Mouse (Mus musculus): ENCODE measurements at regions not wholly inside any gene's neighbourhood (a gene's known extent, or its start where the extent isn't known, plus 50 kb on each side); places are given as distances from the start of the nearest gene placed in this dataset.

- TF ChIP-seq POLR2A (IDR thresholded peaks at IDR 0.05; ENCODE audit: borderline replicate concordance, control insufficient read depth, low read depth, low read length) (no peak), CTCF (IDR thresholded peaks at IDR 0.05; ENCODE audit: control insufficient read depth, insufficient read depth, low read length) (no peak)
- Histone ChIP-seq H3K4me1 (ENCODE audit: control insufficient read depth, insufficient read depth, low read length) (no peaks in the 10 kb centered on the region), H3K27ac (ENCODE audit: control insufficient read depth, insufficient read depth, low read depth, low read length, poor library complexity) (no peak overlapping the region), H3K4me3 (replicated peaks; ENCODE audit: control insufficient read depth, low read depth, low read length) (no peak overlapping the region)
- 83% methylated on average over 3 of the region's 3 CpGs for WGBS
Measured at GRCm38 (mm10) chr7:117943435-117943834, 172.6 kb downstream of the Rps15a start.

GRCm38 (mm10) chr7:117939618-117940017, 176.4 kb downstream of the Rps15a start:
- no peak overlapping the region for H3K27ac ChIP-seq (ENCODE audit: control insufficient read depth, insufficient read depth, low read depth, low read length, poor library complexity)
- TF ChIP-seq CTCF (IDR thresholded peaks at IDR 0.05; ENCODE audit: control insufficient read depth, insufficient read depth, low read length) (no peak), POLR2A (IDR thresholded peaks at IDR 0.05; ENCODE audit: borderline replicate concordance, control insufficient read depth, low read depth, low read length) (no peak)
- H3K4me3 ChIP-seq (replicated peaks; ENCODE audit: control insufficient read depth, low read depth, low read length), result no peak overlapping the region
- no peaks in the 10 kb centered on the region for H3K4me1 ChIP-seq (ENCODE audit: control insufficient read depth, insufficient read depth, low read length)
- WGBS, result 79% methylated on average over 7 of the region's 7 CpGs

GRCm38 (mm10) chr7:117934908-117935307, 181.1 kb downstream of the Rps15a start:
- TF ChIP-seq POLR2A (IDR thresholded peaks at IDR 0.05; ENCODE audit: borderline replicate concordance, control insufficient read depth, low read depth, low read length) (no peak), CTCF (IDR thresholded peaks at IDR 0.05; ENCODE audit: control insufficient read depth, insufficient read depth, low read length) (no peak)
- WGBS, result 66% methylated on average over 3 of the region's 3 CpGs
- Histone ChIP-seq H3K4me3 (replicated peaks; ENCODE audit: control insufficient read depth, low read depth, low read length) (no peak overlapping the region), H3K4me1 (ENCODE audit: control insufficient read depth, insufficient read depth, low read length) (no peaks in the 10 kb centered on the region), H3K27ac (ENCODE audit: control insufficient read depth, insufficient read depth, low read depth, low read length, poor library complexity) (no peak overlapping the region)

- H3K4me1 ChIP-seq (ENCODE audit: control insufficient read depth, insufficient read depth, low read length), result no peaks in the 10 kb centered on the region
- H3K4me3 ChIP-seq (replicated peaks; ENCODE audit: control insufficient read depth, low read depth, low read length), result no peak overlapping the region
- no peak overlapping the region for H3K27ac ChIP-seq (ENCODE audit: control insufficient read depth, insufficient read depth, low read depth, low read length, poor library complexity)
- TF ChIP-seq POLR2A (IDR thresholded peaks at IDR 0.05; ENCODE audit: borderline replicate concordance, control insufficient read depth, low read depth, low read length) (no peak), CTCF (IDR thresholded peaks at IDR 0.05; ENCODE audit: control insufficient read depth, insufficient read depth, low read length) (no peak)
- WGBS, result 73% methylated on average over 12 of the region's 12 CpGs
Measured at GRCm38 (mm10) chr7:117931234-117931895, 184.6 kb downstream of the Rps15a start.

- Histone ChIP-seq H3K4me3 (replicated peaks; ENCODE audit: control insufficient read depth, low read depth, low read length) (no peak overlapping the region), H3K27ac (ENCODE audit: control insufficient read depth, insufficient read depth, low read depth, low read length, poor library complexity) (no peak overlapping the region), H3K4me1 (ENCODE audit: control insufficient read depth, insufficient read depth, low read length) (no peaks in the 10 kb centered on the region)
- WGBS, result 87% methylated on average over 9 of the region's 9 CpGs
- TF ChIP-seq CTCF (IDR thresholded peaks at IDR 0.05; ENCODE audit: control insufficient read depth, insufficient read depth, low read length) (no peak), POLR2A (IDR thresholded peaks at IDR 0.05; ENCODE audit: borderline replicate concordance, control insufficient read depth, low read depth, low read length) (no peak)
Measured at GRCm38 (mm10) chr7:117930392-117930791, 185.6 kb downstream of the Rps15a start.

- Histone ChIP-seq H3K4me3 (replicated peaks; ENCODE audit: control insufficient read depth, low read depth, low read length) (no peak overlapping the region), H3K27ac (ENCODE audit: control insufficient read depth, insufficient read depth, low read depth, low read length, poor library complexity) (no peak overlapping the region), H3K4me1 (ENCODE audit: control insufficient read depth, insufficient read depth, low read length) (no peaks in the 10 kb centered on the region)
- 42% methylated on average over 1 of the region's 1 CpGs for WGBS
- no peak for TF ChIP-seq CTCF (IDR thresholded peaks at IDR 0.05; ENCODE audit: control insufficient read depth, insufficient read depth, low read length)
- TF ChIP-seq POLR2A (IDR thresholded peaks at IDR 0.05; ENCODE audit: borderline replicate concordance, control insufficient read depth, low read depth, low read length), result no peak
Measured at GRCm38 (mm10) chr7:117926396-117926795, 189.6 kb downstream of the Rps15a start.

- H3K27ac ChIP-seq (ENCODE audit: control insufficient read depth, insufficient read depth, low read depth, low read length, poor library complexity), result no peak overlapping the region
- TF ChIP-seq POLR2A (IDR thresholded peaks at IDR 0.05; ENCODE audit: borderline replicate concordance, control insufficient read depth, low read depth, low read length) (no peak), CTCF (IDR thresholded peaks at IDR 0.05; ENCODE audit: control insufficient read depth, insufficient read depth, low read length) (no peak)
- no peaks in the 10 kb centered on the region for H3K4me1 ChIP-seq (ENCODE audit: control insufficient read depth, insufficient read depth, low read length)
- H3K4me3 ChIP-seq (replicated peaks; ENCODE audit: control insufficient read depth, low read depth, low read length), result no peak overlapping the region
Measured at GRCm38 (mm10) chr7:117922270-117922669, 193.7 kb downstream of the Rps15a start.

GRCm38 (mm10) chr7:117918206-117918995, 197.6 kb downstream of the Rps15a start:
- Histone ChIP-seq H3K4me3 (replicated peaks; ENCODE audit: control insufficient read depth, low read depth, low read length) (no peak overlapping the region), H3K27ac (ENCODE audit: control insufficient read depth, insufficient read depth, low read depth, low read length, poor library complexity) (no peak overlapping the region), H3K4me1 (ENCODE audit: control insufficient read depth, insufficient read depth, low read length) (no peaks in the 10 kb centered on the region)
- no peak for TF ChIP-seq CTCF (IDR thresholded peaks at IDR 0.05; ENCODE audit: control insufficient read depth, insufficient read depth, low read length)
- no peak for TF ChIP-seq POLR2A (IDR thresholded peaks at IDR 0.05; ENCODE audit: borderline replicate concordance, control insufficient read depth, low read depth, low read length)
- 85% methylated on average over 10 of the region's 10 CpGs for WGBS

Measured in bone marrow, adult 2 months (tissue).